Mouse (Mus musculus) myocyte (in vitro differentiated cells): Measurements from ENCODE around the gene Srpx.

Source experiments
- CEBPB ChIP-seq: IDR thresholded peaks from 2 replicates; pipeline ENCODE4 v1.6.1; 2011; ENCODE audit warnings: mild to moderate bottlenecking, moderate library complexity; ENCODE audit not compliant: poor library complexity, insufficient read depth, severe bottlenecking
- E2F4 ChIP-seq: IDR thresholded peaks from one replicate; pipeline ENCODE4 v1.6.1; 2011; ENCODE audit warnings: mild to moderate bottlenecking, control low read depth, moderate library complexity; ENCODE audit not compliant: insufficient read depth
- MAX ChIP-seq: IDR thresholded peaks from one replicate; pipeline ENCODE4 v1.6.1; 2011; ENCODE audit warnings: low read depth, mild to moderate bottlenecking, control low read depth
- MYOD1 ChIP-seq, 3 experiments: IDR thresholded peaks; one replicate each; pipeline ENCODE4 v1.6.1; 2011; ENCODE audit warnings: control low read depth in 2 of 3, low read depth in 2 of 3, mild to moderate bottlenecking in 2 of 3, moderate library complexity in 1 of 3; ENCODE audit not compliant: insufficient read length in 2 of 3, control insufficient read depth in 1 of 3
- MYOG ChIP-seq, 3 experiments: IDR thresholded peaks; one replicate each; pipeline ENCODE4 v1.6.1; 2011; ENCODE audit warnings: control low read depth in 2 of 3, low read depth in 2 of 3, mild to moderate bottlenecking in 2 of 3; ENCODE audit not compliant: insufficient read length in 2 of 3, control insufficient read depth in 1 of 3, insufficient read depth in 1 of 3
- POLR2A ChIP-seq: IDR thresholded peaks from one replicate; pipeline ENCODE4 v1.6.1; 2011; ENCODE audit warnings: low read depth, mild to moderate bottlenecking, control low read depth, moderate library complexity; ENCODE audit not compliant: insufficient read length
- POLR2AphosphoS2 ChIP-seq: IDR thresholded peaks from one replicate; pipeline ENCODE4 v1.6.1; 2011; ENCODE audit warnings: low read depth, control low read depth; ENCODE audit not compliant: insufficient read length
- REST ChIP-seq: IDR thresholded peaks from one replicate; pipeline ENCODE4 v1.6.1; 2011; ENCODE audit warnings: mild to moderate bottlenecking, control low read depth, moderate library complexity; ENCODE audit not compliant: insufficient read depth, insufficient read length
- SRF ChIP-seq: IDR thresholded peaks from one replicate; pipeline ENCODE4 v1.6.1; 2011; ENCODE audit warnings: low read depth; ENCODE audit not compliant: control insufficient read depth, insufficient read length
- TCF12 ChIP-seq: IDR thresholded peaks from one replicate; pipeline ENCODE4 v1.6.1; 2011; ENCODE audit warnings: mild to moderate bottlenecking, control low read depth; ENCODE audit not compliant: poor library complexity, insufficient read depth, severe bottlenecking
- TCF3 ChIP-seq: IDR thresholded peaks from one replicate; pipeline ENCODE4 v1.6.1; 2011; ENCODE audit warnings: low read depth, control low read depth; ENCODE audit not compliant: insufficient read length
- USF1 ChIP-seq: IDR thresholded peaks from one replicate; pipeline ENCODE4 v1.6.1; 2011; ENCODE audit warnings: low read depth, mild to moderate bottlenecking, control low read depth, moderate library complexity

GRCm38 (mm10) chrX:10110736-10111135, 6.8 kb downstream of the Srpx start:
- TF ChIP-seq POLR2A: no peak
- no peak for TF ChIP-seq MYOD1 (IDR thresholded peaks at IDR 0.05; ENCODE audit: control insufficient read depth in 1 of 3, insufficient read length in 2 of 3, low read depth in 2 of 3)
- TF ChIP-seq POLR2AphosphoS2: no peak
- TF ChIP-seq MYOG (IDR thresholded peaks at IDR 0.05; ENCODE audit: control insufficient read depth in 1 of 3, insufficient read depth in 1 of 3, insufficient read length in 2 of 3, low read depth in 2 of 3): no peak
- TF ChIP-seq MAX: no peak
- no peak for TF ChIP-seq USF1
- TF ChIP-seq TCF3: no peak
- TF ChIP-seq CEBPB: no peak
- TF ChIP-seq SRF: no peak
- no peak for TF ChIP-seq E2F4
- TF ChIP-seq TCF12: no peak
- TF ChIP-seq REST: no peak
